Mouse (Mus musculus) ES-Bruce4 (cell line): Measurements from ENCODE around the gene Rnf216. TPM values are rescaled to one million over a fixed set of nuclear protein-coding genes. Genes with fewer than 3 reads are reported as not detected.

Source experiments
- H3K27ac ChIP-seq: 2 replicates; pipeline ENCODE4 v1.5.1; 2012; ENCODE audit warnings: low read length, inconsistent platforms; ENCODE audit not compliant: insufficient read depth
- H3K27me3 ChIP-seq: 2 replicates; pipeline ENCODE4 v1.6.1; 2012; ENCODE audit warnings: mild to moderate bottlenecking, low read length, inconsistent platforms; ENCODE audit not compliant: control insufficient read depth, poor library complexity, insufficient read depth, severe bottlenecking
- H3K36me3 ChIP-seq: 2 replicates; pipeline ENCODE4 v1.6.1; 2012; ENCODE audit warnings: inconsistent platforms, mild to moderate bottlenecking, low read length, moderate library complexity; ENCODE audit not compliant: control insufficient read depth, poor library complexity, insufficient read depth, severe bottlenecking
- H3K4me1 ChIP-seq: one replicate; pipeline ENCODE4 v1.8.1; 2011; ENCODE audit warnings: low read length; ENCODE audit not compliant: control insufficient read depth, insufficient read depth
- H3K4me3 ChIP-seq: 2 replicates; pipeline ENCODE4 v1.5.1; 2011; ENCODE audit warnings: low read depth, mild to moderate bottlenecking, low read length
- H3K9ac ChIP-seq: 2 replicates; pipeline ENCODE4 v1.6.1; 2012; ENCODE audit warnings: low read depth, mild to moderate bottlenecking, inconsistent platforms; ENCODE audit not compliant: poor library complexity, severe bottlenecking
- H3K9me3 ChIP-seq: replicated peaks from 2 replicates; pipeline ENCODE4 v1.6.1; 2012; ENCODE audit warnings: mild to moderate bottlenecking, low read length, inconsistent platforms; ENCODE audit not compliant: control insufficient read depth, poor library complexity, insufficient read depth, severe bottlenecking
- CTCF ChIP-seq: IDR thresholded peaks from one replicate; pipeline ENCODE4 v1.8.1; 2011; ENCODE audit warnings: low read depth, low read length
- EP300 ChIP-seq: IDR thresholded peaks from 2 replicates; pipeline ENCODE4 v1.6.1; 2011; ENCODE audit warnings: low read depth, low read length; ENCODE audit not compliant: insufficient read depth
- POLR2A ChIP-seq: IDR thresholded peaks from one replicate; pipeline ENCODE4 v1.8.1; 2011; ENCODE audit warnings: low read length; ENCODE audit not compliant: insufficient read depth
- polyA plus RNA-seq: library from polyadenylated mRNA; stranded (reverse); fragments of >200 nt; gene quantifications from 2 replicates; pipeline ENCODE4 v1.2.4, GENCODE M21; 2011; ENCODE audit warnings: low read depth; ENCODE audit not compliant: missing spikeins, insufficient read depth, insufficient read length

Rnf216 gene
- polyA plus RNA-seq, 1 experiment = 51.6 TPM

DNA sequence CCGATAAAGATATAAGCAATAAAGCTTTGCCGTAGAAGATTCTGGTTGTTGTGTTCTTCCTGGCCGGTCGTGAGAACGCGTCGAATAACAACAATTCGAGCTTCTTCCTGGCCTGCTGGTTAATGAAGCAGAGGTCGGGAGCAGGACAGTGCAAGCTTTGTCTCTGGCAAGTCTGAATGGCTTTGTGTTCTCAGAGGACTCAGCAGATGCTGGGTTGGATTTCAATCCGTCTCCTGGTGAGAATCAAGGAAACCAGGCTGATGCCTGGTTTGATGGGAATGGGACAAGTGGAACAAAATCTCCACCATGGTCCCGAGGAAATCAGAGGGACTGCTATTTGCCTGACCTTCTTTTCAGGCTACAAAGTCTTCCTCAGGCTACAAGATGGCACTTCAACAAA, 103.4 kb downstream of the Rnf216 start:
- Histone ChIP-seq H3K4me3 (no peak overlapping the region), H3K4me1 (no peaks in the 10 kb centered on the region), H3K36me3 (peaks cover 33% of the 10 kb centered on the region), H3K9ac (no peak overlapping the region), H3K27me3 (no peaks in the 10 kb centered on the region), H3K27ac (no peak overlapping the region), H3K9me3 (no peaks in the 10 kb centered on the region)
- no peak for TF ChIP-seq EP300
- TF ChIP-seq CTCF = no peak
- no peak for TF ChIP-seq POLR2A

DNA sequence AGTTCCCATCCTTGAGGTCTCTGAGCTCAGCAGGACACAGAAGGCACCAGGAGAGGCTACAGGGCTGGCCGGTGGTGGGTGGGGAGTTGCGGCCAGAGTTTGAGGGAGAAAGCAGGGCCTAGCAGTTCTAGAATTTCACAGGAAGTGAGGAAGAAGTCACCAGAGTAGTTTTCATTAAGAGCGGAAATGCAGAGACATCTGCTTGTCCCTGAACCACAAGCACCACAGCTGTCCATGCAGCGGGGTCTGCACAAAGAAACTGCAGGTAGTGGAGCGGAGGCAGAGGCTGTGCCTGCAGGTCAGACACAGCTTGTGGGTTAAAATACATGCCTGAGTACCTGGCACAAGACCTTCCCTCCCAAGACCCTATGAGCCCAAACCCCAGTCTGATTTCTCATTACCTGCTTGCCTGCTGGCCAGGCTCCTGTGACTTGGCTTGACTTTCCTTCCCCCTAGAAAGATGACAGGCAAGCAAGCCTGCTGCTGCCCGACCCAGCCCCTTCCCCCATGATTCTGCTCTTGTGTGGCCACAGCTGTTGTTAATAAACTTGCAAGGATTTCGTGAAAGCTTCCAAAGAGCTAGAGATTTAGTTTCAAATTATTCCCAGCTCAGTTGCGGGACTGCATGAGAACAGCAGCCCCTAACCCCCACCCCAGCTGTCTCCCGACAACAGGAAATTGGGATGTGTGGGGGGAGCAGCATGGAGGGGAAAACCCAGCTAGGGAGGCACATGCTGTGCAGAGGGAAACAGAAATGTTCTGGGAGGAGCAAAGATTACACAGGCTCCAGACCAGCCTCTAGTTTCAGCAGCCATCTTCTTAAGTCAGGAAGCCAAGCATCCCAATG, 111.9 kb downstream of the Rnf216 start:
- no peaks in the 10 kb centered on the region for H3K27me3 ChIP-seq
- H3K9me3 ChIP-seq = no peaks in the 10 kb centered on the region
- H3K4me1 ChIP-seq = no peaks in the 10 kb centered on the region
- TF ChIP-seq CTCF (no peak), EP300 (no peak), POLR2A (no peak)
- H3K36me3 ChIP-seq = no peaks in the 10 kb centered on the region
- H3K4me3 ChIP-seq = no peak overlapping the region
- no peak overlapping the region for H3K27ac ChIP-seq
- H3K9ac ChIP-seq = no peak overlapping the region

DNA sequence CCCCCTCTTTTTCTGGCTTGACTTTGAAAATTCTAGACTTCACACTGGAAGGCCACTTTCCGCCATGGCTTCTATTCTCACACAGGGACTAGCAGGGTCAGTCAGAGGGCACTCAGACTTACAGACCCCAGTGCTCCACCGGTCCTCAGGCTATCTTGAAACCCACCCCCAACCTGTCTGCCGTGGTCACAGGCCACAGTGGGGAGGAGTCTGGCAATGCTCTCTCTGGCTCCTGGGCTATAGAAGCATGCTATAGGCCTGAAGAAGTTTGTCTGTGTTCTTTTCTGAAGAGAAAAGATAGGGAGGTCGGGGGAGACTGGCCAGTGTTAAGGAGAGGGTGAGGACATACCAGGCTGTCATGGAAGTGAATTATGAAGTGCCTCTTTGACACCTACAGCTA, 112.7 kb downstream of the Rnf216 start:
- TF ChIP-seq POLR2A (no peak), EP300 (no peak), CTCF (no peak)
- no peak overlapping the region for H3K4me3 ChIP-seq
- H3K27me3 ChIP-seq = no peaks in the 10 kb centered on the region
- no peak overlapping the region for H3K27ac ChIP-seq
- no peaks in the 10 kb centered on the region for H3K9me3 ChIP-seq
- H3K4me1 ChIP-seq = no peaks in the 10 kb centered on the region
- H3K36me3 ChIP-seq = no peaks in the 10 kb centered on the region
- H3K9ac ChIP-seq = no peak overlapping the region

DNA sequence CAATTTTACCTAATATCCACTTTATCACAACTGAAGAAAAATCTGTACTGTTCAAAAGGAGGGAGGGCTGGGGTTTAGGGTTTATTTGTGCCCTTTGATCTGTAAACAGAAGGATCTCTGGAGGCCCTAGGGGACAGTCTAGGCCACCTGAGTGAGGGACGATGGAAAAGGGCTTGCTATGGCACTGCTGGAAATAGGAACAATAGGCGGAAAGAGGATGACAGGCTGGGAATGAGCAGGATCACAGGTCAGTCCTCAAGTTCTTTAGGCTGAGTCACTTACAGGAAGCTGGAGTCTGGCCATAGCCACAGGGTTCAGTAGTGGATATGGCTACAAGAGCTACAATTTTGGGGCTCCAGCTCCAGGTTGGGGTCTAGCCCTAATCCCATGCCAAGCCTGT, 114.6 kb downstream of the Rnf216 start:
- Histone ChIP-seq H3K4me1 (peaks cover 4% of the 10 kb centered on the region), H3K9ac (no peak overlapping the region)

DNA sequence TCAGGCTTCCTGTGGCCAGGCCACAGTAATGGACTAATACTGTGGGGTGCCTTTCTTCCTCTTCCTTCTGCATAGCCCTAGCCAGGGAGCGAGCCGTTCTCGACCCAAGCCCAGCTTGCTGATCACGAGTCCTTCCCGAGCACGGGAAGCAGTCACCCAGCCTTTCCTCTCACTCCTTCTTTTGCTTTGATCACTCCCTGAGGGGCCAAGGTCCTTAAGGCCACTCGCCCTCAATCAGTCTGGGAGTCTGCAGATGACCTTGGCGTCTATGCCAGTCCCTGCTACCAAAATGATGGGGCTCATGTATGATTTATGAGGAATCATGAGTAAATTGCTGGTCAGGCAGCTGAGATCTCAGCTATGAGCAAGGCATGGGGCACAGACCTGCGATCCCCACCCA, 115.3 kb downstream of the Rnf216 start:
- Histone ChIP-seq H3K27ac (no peak overlapping the region), H3K9me3 (no peaks in the 10 kb centered on the region), H3K4me3 (no peak overlapping the region), H3K27me3 (no peaks in the 10 kb centered on the region), H3K9ac (no peak overlapping the region), H3K4me1 (peaks cover 4% of the 10 kb centered on the region), H3K36me3 (no peaks in the 10 kb centered on the region)
- no peak for TF ChIP-seq POLR2A
- TF ChIP-seq EP300 = no peak
- TF ChIP-seq CTCF = no peak

More for the DNA sequence above, 114.6 kb downstream of the Rnf216 start:
- TF ChIP-seq CTCF (no peak), EP300 (no peak), POLR2A (no peak)
- Histone ChIP-seq H3K9me3 (no peaks in the 10 kb centered on the region), H3K27me3 (no peaks in the 10 kb centered on the region), H3K4me3 (no peak overlapping the region), H3K27ac (no peak overlapping the region), H3K36me3 (no peaks in the 10 kb centered on the region)

DNA sequence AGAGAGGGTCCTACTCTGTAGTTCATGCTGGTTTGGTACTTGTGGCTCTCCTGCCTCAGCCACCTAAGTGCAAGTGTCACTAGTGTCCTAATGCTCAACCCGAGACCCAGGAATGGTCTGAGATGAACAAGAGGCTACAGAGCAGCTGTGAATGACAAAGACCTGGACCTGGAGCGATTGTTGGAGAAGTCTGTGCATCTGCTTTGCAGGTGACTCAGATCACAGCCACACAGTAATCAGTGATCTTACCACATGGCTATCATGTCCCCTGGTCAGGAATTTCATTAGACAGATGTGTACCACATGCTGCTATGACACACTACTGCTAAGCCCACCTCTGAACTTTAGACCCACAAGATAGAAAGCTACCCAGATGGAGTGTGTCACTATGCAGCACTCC, 118.0 kb downstream of the Rnf216 start:
- no peaks in the 10 kb centered on the region for H3K9me3 ChIP-seq
- no peak for TF ChIP-seq CTCF
- no peak for TF ChIP-seq POLR2A
- no peak for TF ChIP-seq EP300
- peaks cover 4% of the 10 kb centered on the region for H3K4me1 ChIP-seq
- no peak overlapping the region for H3K4me3 ChIP-seq
- no peak overlapping the region for H3K9ac ChIP-seq
- H3K36me3 ChIP-seq = no peaks in the 10 kb centered on the region
- H3K27ac ChIP-seq = no peak overlapping the region
- H3K27me3 ChIP-seq = no peaks in the 10 kb centered on the region
